Mouse (Mus musculus): ENCODE measurements around the gene Vegfd. TPM values are rescaled to one million over a fixed set of nuclear protein-coding genes. Genes with fewer than 3 reads are reported as not detected.

Vegfd gene
- total RNA-seq, 2 experiments from 2014 or later = 1.9 to 2.3 TPM

DNA sequence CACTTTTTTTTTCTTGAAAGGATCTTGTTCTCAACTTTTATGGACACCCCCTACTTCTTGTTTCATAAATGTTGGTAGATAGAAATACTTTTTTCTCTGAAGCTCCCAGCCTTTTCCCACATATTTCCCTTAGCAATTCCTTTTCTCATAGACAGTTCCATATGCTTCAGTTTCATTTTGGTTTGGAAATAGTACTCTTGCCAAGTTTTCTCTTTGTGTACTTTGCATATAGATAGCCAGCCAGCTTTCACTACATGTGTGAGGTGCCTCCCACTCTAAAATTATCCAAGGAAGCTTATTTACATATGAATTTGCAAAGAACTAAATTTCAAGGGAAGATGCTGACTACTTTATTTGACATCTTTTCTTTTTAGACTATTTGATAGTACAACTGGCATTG, 44.8 kb downstream of the Vegfd start:
- no peak for DNase-seq
- intact Hi-C loops (cut with DNase I) = no loop called here

DNA sequence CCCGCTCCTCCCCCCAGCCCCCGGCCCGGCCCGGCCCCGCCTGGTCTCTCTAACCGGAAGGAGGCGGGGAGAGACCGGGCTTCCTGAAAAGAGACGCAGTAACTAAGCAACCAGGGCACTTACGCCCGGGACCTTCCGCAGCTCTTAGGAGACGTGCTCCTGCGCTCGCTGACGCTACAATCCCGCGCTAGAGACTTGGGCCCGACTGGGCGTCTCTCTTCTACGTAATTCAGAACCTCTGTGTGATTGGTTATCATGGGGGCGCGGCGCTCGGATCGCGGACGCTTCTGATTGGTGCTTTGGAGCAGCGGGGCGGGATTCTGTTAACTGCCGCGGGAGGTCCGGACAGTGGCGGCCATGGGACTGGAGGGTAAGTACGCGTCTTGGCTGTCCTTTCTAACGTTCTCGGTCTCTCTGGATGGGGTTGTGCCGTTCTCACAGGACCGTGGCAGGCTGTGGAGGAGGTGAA, 46.3 kb downstream of the Vegfd start, which contains the start of gene Piga:
Gene Piga (plus strand): TSS at position 317 of the 469 bp plus-strand sequence.
- intact Hi-C loops (cut with DNase I) = no loop called here
- DNase-seq = peak; percentile 78 to 81

DNA sequence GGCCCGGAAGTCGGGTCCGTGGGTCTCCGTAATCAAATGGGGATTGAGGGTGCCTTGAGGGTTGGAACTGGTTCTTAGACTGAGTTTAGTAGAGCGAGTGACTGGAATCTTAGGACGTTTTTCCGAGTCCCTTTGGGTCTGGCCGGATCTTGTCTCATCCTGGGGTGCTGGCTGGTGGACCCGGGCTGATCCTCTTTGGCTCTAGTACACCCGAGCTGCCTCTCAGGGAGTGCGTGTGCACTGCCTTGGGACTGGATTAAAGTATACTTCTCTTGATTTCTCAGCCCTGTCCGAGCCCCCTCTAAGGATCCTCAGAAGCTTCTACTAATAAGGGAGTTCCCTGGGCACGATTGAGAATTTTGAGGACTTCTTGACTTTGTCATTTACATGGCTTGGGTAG, 46.8 kb downstream of the Vegfd start:
- DNase-seq = no peak
- intact Hi-C loops (cut with DNase I) = no loop called here

DNA sequence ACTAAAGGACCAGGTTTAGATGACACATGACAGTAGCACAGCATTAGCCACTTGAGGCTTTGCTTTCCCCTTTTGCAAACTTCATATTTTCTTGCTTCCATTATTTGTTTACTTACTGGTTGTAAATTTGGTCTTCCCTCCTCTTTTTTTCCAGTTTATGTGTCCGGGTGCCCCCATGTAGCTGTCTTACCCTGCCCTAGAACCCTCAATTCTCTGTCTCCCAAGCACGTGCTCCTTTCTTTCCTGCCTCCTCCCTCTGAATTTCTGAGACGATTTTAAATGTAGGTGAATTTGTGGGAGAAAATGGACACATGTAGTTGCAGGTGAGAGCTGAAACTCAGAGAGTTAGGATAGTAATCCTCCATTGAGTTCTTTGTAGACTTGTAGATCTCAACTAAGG, 47.3 kb downstream of the Vegfd start:
- intact Hi-C loops (cut with DNase I) = no loop called here

DNA sequence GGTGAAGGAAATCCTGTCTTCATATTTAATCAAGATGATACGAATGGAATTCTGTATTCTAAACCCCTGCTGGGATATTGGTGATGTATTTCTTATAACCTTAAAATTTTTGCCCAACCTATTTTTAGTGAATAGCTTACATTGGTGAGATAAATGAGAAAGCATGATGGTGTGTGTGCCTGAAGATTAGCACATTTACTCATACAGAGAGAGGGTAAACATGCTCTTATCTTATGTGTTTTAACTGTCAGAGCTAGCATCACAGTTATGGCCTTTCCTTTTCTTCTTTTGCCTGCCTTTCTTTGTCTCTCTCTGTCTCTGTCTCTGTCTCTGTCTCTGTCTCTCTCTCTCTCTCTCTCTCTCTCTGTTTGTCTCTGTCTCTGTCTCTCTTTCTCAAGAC, 51.6 kb downstream of the Vegfd start:
- intact Hi-C loops (cut with DNase I) = no loop called here
- DNase-seq = no peak

More for the DNA sequence above, 47.3 kb downstream of the Vegfd start:
- DNase-seq = no peak

DNA sequence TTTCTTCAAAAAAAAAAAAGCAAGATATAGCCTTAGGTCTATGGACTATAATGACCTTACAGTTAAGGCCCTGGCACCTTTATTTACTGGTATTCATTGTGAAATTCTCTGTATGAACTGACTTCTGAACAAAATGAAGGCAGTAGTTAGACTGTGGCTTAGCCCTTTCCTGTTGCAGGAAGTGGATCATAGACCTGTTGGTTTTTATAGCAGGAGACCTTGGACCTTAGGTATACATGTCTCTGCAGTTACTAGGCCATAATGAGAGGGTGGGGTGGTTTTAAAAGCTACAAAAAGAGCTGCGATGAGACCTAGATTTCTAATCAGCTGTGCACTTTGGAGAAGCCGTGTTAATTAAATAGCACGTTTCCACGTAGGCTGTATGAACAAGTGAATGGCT, 54.1 kb downstream of the Vegfd start:
- intact Hi-C loops (cut with DNase I) = no loop called here

DNA sequence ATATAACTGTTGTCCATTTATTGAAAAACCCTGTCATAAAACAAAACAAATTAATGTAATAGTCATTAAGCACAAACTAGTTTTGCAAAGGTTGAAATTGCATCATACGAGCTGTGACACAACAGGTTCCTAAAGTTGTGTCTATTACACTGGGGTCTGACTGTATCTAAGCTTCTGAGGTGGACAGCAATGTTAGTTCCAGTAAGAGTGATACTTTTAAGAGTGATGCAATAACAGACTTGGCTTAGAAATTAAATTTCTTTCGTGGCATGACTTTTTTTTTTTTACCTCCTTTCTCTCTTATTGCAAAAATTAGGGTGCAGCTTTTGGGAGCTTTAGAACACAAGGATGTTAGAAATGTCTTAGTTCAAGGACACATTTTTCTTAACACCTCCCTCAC, 55.0 kb downstream of the Vegfd start:
- intact Hi-C loops (cut with DNase I) = no loop called here
- DNase-seq = no peak

More for the DNA sequence above, 54.1 kb downstream of the Vegfd start:
- no peak for DNase-seq

DNA sequence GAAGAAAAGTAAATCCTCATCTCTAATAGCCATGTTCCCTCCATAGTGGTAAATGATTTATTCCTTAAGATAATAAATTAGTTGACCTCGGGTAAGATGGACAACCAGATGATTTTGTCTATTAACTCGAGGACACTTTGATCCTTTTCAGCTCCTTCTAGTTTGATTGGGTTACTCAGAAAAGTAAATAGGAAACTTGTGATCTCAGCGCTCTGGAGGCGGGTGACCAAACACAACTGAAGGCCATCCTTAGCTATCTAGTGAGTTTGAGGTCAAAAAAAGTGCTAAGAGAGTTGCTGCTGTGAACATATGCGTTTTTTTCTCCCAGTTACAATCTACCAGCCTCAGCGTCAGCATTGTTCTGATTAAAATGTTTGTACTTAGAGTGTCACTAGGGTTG, 57.4 kb downstream of the Vegfd start:
- no peak for DNase-seq
- intact Hi-C loops (cut with DNase I) = no loop called here

DNA sequence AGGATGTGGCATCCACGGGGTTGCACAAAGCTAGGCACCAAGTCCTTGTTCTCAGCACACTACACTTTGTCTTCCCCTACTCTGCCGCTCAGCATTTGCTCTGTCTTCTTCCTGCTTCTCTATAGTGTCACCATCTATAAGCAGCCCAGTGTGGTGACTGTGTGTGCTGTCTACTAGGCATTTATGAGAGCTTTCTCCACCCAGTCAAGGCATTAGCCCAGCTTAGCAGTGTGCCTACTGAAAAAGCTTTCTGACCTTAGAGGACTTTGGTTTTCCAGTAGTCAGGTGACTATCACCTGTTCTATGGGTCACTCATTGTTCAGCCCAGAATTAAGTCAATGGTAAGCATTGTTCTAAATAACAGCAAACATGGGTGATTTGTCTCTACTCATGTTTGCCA, 58.0 kb downstream of the Vegfd start:
- no peak for DNase-seq
- intact Hi-C loops (cut with DNase I) = no loop called here

DNA sequence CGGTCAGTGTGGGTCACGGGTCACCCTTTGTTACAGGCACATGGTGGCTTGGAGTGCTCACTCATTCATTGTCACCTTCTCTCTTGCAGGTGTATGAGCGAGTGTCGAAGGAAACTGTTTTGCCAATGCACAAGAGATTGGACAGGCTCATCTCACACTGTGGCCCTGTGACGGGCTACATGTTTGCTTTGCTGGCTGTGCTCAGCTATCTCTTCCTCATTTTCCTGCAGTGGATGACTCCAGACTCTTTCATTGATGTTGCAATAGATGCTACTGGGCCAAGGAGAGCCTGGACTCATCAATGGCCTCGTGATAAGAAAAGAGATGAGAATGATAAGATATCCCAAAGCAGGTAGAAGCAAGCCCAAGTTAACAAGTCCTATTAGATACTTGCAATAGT, 58.4 kb downstream of the Vegfd start:
- intact Hi-C loops (cut with DNase I) = no loop called here
- no peak for DNase-seq

DNA sequence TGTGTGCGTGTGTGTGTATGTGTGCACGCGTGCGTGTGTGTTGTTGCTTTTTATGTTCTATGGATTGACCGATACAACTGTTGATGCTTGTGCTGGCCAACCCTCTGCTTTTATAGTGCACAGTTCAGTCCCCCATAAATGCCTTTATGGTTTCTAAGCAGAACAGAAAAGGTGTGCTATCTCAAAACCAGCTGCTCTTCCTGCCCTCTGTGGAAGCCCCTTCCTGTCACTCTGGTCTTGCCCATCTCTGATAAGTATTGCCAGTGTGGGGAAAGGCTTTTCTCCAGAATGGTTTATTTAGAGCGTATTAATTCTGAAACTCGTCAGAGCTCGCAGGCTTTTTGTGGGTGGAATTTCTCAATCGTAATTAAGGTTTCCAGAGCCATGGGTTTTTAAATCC, 59.5 kb downstream of the Vegfd start:
- DNase-seq = no peak
- intact Hi-C loops (cut with DNase I) = no loop called here

DNA sequence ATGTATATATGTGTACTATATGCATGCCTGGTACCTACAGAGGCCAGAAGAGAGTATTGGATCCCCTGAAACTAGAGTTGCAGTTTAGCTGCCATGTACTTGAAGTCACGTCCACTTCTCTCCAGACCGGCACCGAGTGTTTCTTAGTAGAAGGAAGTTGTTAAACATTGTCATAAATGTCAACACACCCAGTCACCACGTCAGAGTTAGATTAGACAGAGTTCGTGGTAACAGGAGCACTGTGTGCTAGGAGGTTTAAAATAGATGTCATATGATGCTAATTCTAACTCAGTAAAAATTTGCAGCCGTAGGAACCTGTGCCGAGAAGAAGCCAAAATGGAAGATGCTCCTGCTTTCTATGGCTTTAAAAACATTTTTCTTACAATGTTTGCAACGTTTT, 63.5 kb downstream of the Vegfd start, which contains the start of gene Asb11:
Gene Asb11 (plus strand): TSS at position 286 of the 400 bp plus-strand sequence.
- no peak for DNase-seq
- intact Hi-C loops (cut with DNase I) = no loop called here

DNA sequence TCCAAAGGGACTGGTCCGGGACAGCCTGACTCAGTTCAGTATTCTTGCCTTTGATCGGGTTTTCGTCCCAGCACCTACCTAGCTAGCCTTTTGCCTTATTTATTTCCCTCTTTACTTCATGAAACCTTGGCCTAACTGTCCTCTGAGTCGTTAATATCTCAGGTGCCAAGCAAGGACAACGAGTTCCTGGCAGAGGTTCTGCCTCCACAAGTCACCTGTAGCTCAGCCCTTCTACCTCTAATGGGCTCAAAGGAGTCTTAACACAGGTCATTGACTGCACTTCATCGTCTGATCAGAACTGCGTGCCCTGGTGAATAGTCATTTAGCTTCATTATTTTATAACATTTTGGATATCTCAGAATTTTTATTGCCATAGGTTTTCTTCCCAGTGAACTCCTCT, 66.3 kb downstream of the Vegfd start:
- intact Hi-C loops (cut with DNase I) = no loop called here
- DNase-seq = no peak

DNA sequence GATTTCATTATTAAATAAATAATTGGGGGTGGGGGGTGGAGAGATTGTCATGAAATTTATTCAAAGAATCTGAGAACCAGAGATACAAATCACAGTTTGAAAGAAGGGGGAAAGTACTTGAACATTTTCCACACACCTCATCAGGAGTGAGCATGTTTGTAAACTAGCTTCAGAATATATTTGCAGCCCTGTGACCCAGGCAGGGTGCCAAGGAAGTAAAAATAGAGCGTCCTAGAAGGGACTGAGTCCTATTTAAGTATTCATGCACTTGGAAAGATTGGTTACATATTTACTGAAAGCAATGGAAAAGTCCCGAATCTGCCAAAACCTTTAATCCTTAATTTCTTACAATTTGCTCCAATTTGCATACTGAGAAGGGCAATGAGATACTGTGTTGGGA, 67.0 kb downstream of the Vegfd start:
- DNase-seq = peak in 1 of 2 experiments; percentile 54
- intact Hi-C loops (cut with DNase I) = no loop called here

DNA sequence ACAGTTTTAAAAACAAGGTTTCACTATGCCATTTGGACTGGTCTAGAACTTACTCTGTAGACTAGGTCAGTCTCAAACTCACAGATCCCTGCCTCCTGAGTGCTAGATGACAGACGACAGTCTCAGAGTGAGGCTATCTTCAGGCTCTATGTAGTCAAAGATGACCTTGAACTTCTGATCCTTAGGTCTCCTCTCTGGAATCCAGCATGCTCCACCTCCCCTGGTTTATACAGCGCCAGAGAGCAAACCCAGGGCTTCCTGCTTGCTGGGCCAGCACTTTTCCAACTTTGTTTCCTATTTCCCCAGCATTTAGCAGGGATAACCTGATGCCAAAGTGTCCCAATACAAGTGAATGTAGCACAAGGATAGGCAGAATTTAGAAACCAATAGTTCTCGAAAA, 67.5 kb downstream of the Vegfd start:
- DNase-seq = no peak
- intact Hi-C loops (cut with DNase I) = no loop called here

DNA sequence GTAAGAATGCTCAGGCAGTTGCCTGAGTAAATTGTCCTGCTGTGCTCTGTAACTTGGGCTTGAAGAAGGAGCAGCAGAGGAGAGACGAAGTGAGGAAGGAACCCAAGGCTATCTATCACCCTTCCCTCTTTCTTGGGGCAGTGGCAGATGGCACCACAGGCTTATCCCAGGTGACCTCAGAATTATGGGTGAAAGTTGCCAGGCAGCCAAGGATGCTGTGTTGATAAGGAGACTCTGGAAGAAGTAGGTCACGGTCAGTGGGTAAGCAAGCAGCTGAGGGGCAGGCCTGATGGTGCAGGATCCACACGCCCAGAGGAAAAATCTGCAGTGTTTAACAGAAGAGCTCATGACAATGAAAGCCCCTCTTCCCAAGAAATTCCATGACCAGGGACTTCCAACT, 68.1 kb downstream of the Vegfd start:
- intact Hi-C loops (cut with DNase I) = no loop called here
- DNase-seq = no peak

DNA sequence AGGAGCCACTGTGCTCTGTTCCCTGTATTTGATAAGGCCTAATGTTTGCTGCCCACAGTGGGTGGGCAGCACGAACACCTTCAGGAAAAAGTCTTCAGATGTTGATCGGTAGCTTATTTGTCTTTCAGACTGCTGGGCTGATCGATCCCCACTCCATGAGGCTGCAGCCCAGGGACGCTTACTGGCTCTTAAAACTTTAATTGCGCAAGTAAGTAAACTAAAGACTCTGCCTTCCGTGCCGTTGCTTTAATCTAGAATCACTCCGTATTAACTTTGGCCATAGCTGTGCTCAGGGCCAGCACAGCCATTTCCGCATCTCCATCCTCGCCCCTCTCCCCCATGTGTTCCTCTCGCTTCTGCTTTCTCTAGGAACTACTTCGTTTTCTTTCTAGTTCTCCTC, 72.4 kb downstream of the Vegfd start:
- intact Hi-C loops (cut with DNase I) = no loop called here
- no peak for DNase-seq

DNA sequence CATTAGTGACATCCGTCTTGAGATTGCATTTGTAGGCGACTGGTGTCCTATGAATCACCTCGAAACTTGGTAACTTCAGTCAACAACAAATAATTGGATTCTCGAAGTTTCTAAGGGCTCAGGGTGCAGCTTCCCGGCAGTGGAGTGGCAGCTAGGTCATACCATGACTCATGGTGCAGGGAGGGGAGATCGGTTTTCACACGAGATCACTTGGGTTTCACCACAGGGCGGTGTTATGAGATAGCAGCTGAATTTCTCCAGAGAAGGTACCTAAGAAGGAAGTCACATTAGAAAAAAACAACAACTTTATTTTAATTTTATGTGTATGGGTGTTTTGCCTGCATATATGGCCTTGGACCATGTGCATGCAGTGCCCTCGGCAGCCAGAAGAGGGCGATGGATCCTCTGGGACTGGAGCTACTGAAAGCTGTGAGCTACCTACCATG, 73.0 kb downstream of the Vegfd start:
- DNase-seq = no peak
- intact Hi-C loops (cut with DNase I) = no loop called here

DNA sequence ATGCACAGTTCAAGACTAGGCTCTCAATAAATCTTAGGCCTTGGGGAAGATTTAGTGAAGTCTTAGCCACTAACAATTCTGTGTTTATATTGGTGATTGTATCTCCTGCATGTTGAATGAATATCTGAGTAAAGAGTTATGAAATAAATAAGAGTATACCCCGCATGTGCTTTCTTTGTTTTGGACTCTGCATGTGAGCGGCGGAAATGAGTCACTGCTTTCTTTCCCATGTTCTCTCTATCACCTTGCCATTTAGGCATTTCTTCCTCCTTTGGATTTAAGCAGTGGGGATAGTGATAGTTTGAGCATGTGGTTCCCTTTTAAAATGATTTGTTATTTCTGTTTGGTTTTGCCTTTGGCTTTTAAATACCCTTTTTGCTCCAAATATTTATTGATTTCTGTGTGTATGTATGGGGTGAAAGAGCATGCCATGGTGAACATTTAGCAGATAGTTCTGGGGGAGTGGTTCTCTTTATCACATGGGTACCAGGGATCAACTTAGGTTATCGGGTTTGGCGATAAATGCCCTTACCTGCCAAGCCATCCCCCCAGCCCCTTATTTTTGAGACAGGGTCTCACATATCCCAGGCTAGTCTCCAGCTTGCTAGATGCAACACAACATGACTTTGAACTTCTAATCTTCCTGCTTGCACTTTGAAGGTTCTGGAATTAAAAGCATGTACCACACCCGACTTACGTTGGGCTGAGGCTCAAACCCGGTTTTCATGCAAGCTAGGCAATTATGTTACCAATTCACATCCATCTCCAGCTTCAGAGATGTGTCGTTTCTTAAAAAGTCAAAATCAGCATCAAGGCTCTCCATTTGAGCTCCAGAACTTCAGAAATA, 73.9 kb downstream of the Vegfd start:
- DNase-seq = no peak
- intact Hi-C loops (cut with DNase I) = no loop called here

DNA sequence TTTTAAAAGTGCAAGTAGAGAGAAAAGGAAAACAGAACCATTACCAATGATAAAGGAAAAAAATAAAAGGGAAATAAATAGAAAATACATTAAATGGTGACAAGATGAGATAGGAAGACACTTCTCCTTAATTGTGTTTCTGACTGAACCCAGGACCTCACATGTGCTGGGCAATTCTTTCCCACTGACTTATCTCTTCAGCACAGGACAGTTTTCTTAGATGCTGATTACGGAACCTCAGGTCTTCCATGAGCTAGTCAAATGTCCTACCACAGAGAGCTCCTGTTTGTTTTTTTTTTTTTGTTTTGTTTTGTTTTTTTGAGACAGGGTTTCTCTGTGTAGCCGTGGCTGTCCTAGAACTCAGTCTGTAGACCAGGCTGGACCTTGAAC, 74.5 kb downstream of the Vegfd start:
- intact Hi-C loops (cut with DNase I) = loop anchor here (2.0 kb wide), 1 partner anchor 261 kb away; no protein-coding TSS in a partner anchor

DNA sequence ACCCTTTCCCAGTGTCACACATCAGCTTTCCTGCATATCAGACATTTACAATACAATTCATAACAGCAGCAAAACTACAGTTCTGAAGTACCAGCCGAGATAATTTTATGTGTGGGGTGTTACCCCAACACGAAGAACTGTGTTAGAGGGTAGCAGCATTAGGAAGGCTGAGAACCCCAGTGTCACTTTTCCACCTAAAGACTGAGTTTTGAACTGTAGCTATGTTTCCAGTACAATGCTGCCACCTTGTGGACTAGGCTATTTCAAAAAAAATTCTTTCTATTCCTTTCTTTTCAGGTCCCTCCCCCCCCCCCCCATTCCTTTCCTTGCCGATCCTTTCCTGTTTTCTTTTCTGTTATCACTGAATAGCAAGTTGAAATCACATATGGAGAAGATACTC, 76.0 kb downstream of the Vegfd start:
- intact Hi-C loops (cut with DNase I) = loop anchor here (2.0 kb wide), 1 partner anchor 262 kb away; no protein-coding TSS in a partner anchor
- DNase-seq = no peak

More for the DNA sequence above, 74.5 kb downstream of the Vegfd start:
- no peak for DNase-seq
